In the genomic region with DNA sequence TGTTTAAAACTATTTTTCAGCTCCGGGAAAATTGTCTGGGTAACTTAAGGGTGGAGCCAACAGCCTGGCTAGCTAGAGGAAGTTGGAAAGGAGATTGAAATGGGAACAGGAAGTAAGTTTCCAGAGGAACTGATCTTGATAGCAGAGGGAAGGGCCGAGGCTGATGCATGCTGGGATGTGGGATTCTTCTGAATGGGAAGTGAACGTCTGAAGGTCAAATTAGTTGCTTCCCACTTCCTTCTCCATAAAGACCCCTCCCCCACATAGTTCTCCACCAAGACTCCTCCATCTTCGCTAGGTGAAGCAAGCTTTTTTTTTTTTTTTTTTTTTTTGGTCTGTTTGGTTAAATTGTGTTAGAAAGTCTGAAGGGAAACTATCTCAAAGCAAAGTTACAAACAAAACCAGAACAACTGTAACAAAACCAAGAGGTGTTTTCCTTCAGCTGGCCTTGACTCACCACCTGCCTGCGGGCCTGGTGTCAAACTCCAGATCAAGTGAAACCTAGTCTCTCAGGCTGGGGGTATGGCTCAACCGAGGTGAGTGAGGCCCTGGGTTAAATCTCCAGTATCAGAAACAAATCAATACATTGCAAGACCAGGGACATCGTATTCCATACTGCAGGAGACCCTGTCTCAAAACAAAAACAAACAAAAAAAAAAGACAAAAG, we compare ENCODE assay signal across 8 mouse cellular contexts. TPM values are rescaled to one million over a fixed set of nuclear protein-coding genes. Genes with fewer than 3 reads are reported as not detected.
DNase-seq lines count a peak whose midpoint lies in the region; ATAC-seq and TF ChIP-seq lines count a peak whose summit lies in the region.

No protein-coding gene starts in this region.

- H3K27me3 ChIP-seq in ES-Bruce4 (ENCODE audit: control insufficient read depth, insufficient read depth, low read length, poor library complexity, severe bottlenecking): no peaks in the 10 kb centered on the region
- H3K27me3 ChIP-seq in heart, postnatal 0 days (ENCODE audit: control insufficient read depth, insufficient read depth, low read length): no peaks in the 10 kb centered on the region
- no peaks in the 10 kb centered on the region for H3K27me3 ChIP-seq in lung, embryonic 16.5 days (ENCODE audit: control insufficient read depth, insufficient read depth, low read depth, low read length)
- H3K27me3 ChIP-seq in hindbrain, embryonic 16.5 days (replicated peaks; ENCODE audit: control insufficient read depth, insufficient read depth, low read length): no peaks in the 10 kb centered on the region
- H3K27me3 ChIP-seq in thymus, adult 2 months (ENCODE audit: control insufficient read depth, insufficient read depth, low read length): no peaks in the 10 kb centered on the region
- no peaks in the 10 kb centered on the region for H3K27me3 ChIP-seq in midbrain, embryonic 11.5 days (ENCODE audit: control insufficient read depth, insufficient read depth, low read length)

- H3K36me3 ChIP-seq in ES-Bruce4 (ENCODE audit: control insufficient read depth, insufficient read depth, low read length, poor library complexity, severe bottlenecking): no peaks in the 10 kb centered on the region
- no peaks in the 10 kb centered on the region for H3K36me3 ChIP-seq in heart, postnatal 0 days (replicated peaks; ENCODE audit: control insufficient read depth, insufficient read depth, low read length)
- H3K36me3 ChIP-seq in lung, embryonic 16.5 days (ENCODE audit: control insufficient read depth, insufficient read depth, low read length): no peaks in the 10 kb centered on the region
- H3K36me3 ChIP-seq in hindbrain, embryonic 16.5 days (ENCODE audit: control insufficient read depth, insufficient read depth, low read length): no peaks in the 10 kb centered on the region
- H3K36me3 ChIP-seq in thymus, adult 2 months (ENCODE audit: control insufficient read depth, insufficient read depth, low read length): no peaks in the 10 kb centered on the region
- no peaks in the 10 kb centered on the region for H3K36me3 ChIP-seq in midbrain, embryonic 11.5 days (ENCODE audit: control insufficient read depth, insufficient read depth, low read length)

- peak overlapping the region; percentile 99 for H3K27ac ChIP-seq in ES-Bruce4 (ENCODE audit: insufficient read depth, low read length)
- H3K27ac ChIP-seq in heart, postnatal 0 days (ENCODE audit: low read depth): peak overlapping the region; percentile 75; the same call in 1 of the 2 replicates
- H3K27ac ChIP-seq in lung, embryonic 16.5 days (ENCODE audit: low read length): 0 out of 2 replicates have a peak overlapping the region, but pooled peaks have one; percentile 17
- no peak overlapping the region for H3K27ac ChIP-seq in hindbrain, embryonic 16.5 days (ENCODE audit: low read depth, low read length)
- no peak overlapping the region for H3K27ac ChIP-seq in thymus, adult 2 months (ENCODE audit: control insufficient read depth, insufficient read depth, low read length)
- no peak overlapping the region for H3K27ac ChIP-seq in midbrain, embryonic 11.5 days (ENCODE audit: low read depth, low read length)

- TF ChIP-seq CTCF in ES-Bruce4 (IDR thresholded peaks at IDR 0.05; ENCODE audit: low read depth, low read length): no peak
- TF ChIP-seq CTCF in heart, postnatal 0 days (IDR thresholded peaks at IDR 0.05; ENCODE audit: low read depth): no peak
- no peak for TF ChIP-seq CTCF in thymus, adult 2 months (IDR thresholded peaks at IDR 0.05; ENCODE audit: borderline replicate concordance, control insufficient read depth, extremely low read depth, insufficient read depth, low read length, poor library complexity)

- H3K9ac ChIP-seq in ES-Bruce4 (ENCODE audit: low read depth, poor library complexity, severe bottlenecking): peak overlapping the region; percentile 43; the same call in 1 of the 2 replicates
- H3K9ac ChIP-seq in heart, postnatal 0 days (replicated peaks; ENCODE audit: low read depth, low read length): no peak overlapping the region
- no peak overlapping the region for H3K9ac ChIP-seq in lung, embryonic 16.5 days (ENCODE audit: low read length)
- no peak overlapping the region for H3K9ac ChIP-seq in hindbrain, embryonic 16.5 days (ENCODE audit: low read depth, low read length)
- H3K9ac ChIP-seq in midbrain, embryonic 11.5 days (ENCODE audit: low read length): no peak overlapping the region

- no peaks in the 10 kb centered on the region for H3K9me3 ChIP-seq in ES-Bruce4 (replicated peaks; ENCODE audit: control insufficient read depth, insufficient read depth, low read length, poor library complexity, severe bottlenecking)
- no peaks in the 10 kb centered on the region for H3K9me3 ChIP-seq in heart, postnatal 0 days (replicated peaks; ENCODE audit: control insufficient read depth, low read length)
- no peaks in the 10 kb centered on the region for H3K9me3 ChIP-seq in lung, embryonic 16.5 days (ENCODE audit: control insufficient read depth, low read length)
- no peaks in the 10 kb centered on the region for H3K9me3 ChIP-seq in hindbrain, embryonic 16.5 days (ENCODE audit: control insufficient read depth, low read length)
- no peaks in the 10 kb centered on the region for H3K9me3 ChIP-seq in midbrain, embryonic 11.5 days (ENCODE audit: control insufficient read depth, low read length)

- H3K4me3 ChIP-seq in ES-Bruce4 (ENCODE audit: low read depth, low read length): no peak overlapping the region
- H3K4me3 ChIP-seq in heart, postnatal 0 days (ENCODE audit: low read depth, low read length): no peak overlapping the region
- H3K4me3 ChIP-seq in lung, embryonic 16.5 days (ENCODE audit: low read length): no peak overlapping the region
- no peak overlapping the region for H3K4me3 ChIP-seq in hindbrain, embryonic 16.5 days (ENCODE audit: low read length)
- H3K4me3 ChIP-seq in thymus, adult 2 months (ENCODE audit: control insufficient read depth, insufficient read depth, low read length): no peak overlapping the region
- H3K4me3 ChIP-seq in midbrain, embryonic 11.5 days (ENCODE audit: low read depth, low read length): no peak overlapping the region

- DNase-seq in embryo, embryonic 10 days (ENCODE audit: low spot score): peak; percentile 12
- DNase-seq in embryo, embryonic 11 days: no peak
- peak; percentile 77 for DNase-seq in heart, postnatal 0 days (ENCODE audit: low spot score)
- no peak for DNase-seq in thymus, adult 2 months
- no peak for DNase-seq in midbrain, embryonic 11.5 days (ENCODE audit: low spot score, missing footprints)

- TF ChIP-seq EP300 in ES-Bruce4 (IDR thresholded peaks at IDR 0.05; ENCODE audit: insufficient read depth, low read depth, low read length): peak; percentile 70
- TF ChIP-seq EP300 in heart, postnatal 0 days (IDR thresholded peaks at IDR 0.05; ENCODE audit: low read depth): no peak

- H3K4me2 ChIP-seq in heart, postnatal 0 days (ENCODE audit: low read depth, low read length): no peak overlapping the region
- H3K4me2 ChIP-seq in lung, embryonic 16.5 days (ENCODE audit: low read depth, low read length): no peak overlapping the region
- no peak overlapping the region for H3K4me2 ChIP-seq in hindbrain, embryonic 16.5 days (ENCODE audit: low read length)
- H3K4me2 ChIP-seq in midbrain, embryonic 11.5 days: no peak overlapping the region

- WGBS in heart, postnatal 0 days: 58% methylated on average over 7 of the region's 7 CpGs
- WGBS in lung, embryonic 16.5 days: 47% methylated on average over 7 of the region's 7 CpGs
- WGBS in hindbrain, embryonic 16.5 days: 76% methylated on average over 7 of the region's 7 CpGs
- WGBS in thymus, adult 2 months: 51% methylated on average over 7 of the region's 7 CpGs
- 81% methylated on average over 7 of the region's 7 CpGs for WGBS in midbrain, embryonic 11.5 days

- TF ChIP-seq POLR2A in ES-Bruce4 (IDR thresholded peaks at IDR 0.05; ENCODE audit: insufficient read depth, low read length): no peak
- TF ChIP-seq POLR2A in thymus, adult 2 months (IDR thresholded peaks at IDR 0.05; ENCODE audit: control insufficient read depth, extremely low read depth, insufficient read depth, low read length, poor library complexity): no peak

- H3K4me1 ChIP-seq in ES-Bruce4 (ENCODE audit: control insufficient read depth, insufficient read depth, low read length): no peaks in the 10 kb centered on the region
- no peaks in the 10 kb centered on the region for H3K4me1 ChIP-seq in heart, postnatal 0 days (ENCODE audit: control insufficient read depth, insufficient read depth)
- no peaks in the 10 kb centered on the region; the same call in 1 of the 2 replicates for H3K4me1 ChIP-seq in lung, embryonic 16.5 days (replicated peaks; ENCODE audit: control insufficient read depth, insufficient read depth, low read length)
- H3K4me1 ChIP-seq in hindbrain, embryonic 16.5 days (ENCODE audit: control insufficient read depth, insufficient read depth, low read depth, low read length): no peaks in the 10 kb centered on the region
- peaks cover under 1% of the 10 kb centered on the region; the same call in 1 of the 2 replicates for H3K4me1 ChIP-seq in thymus, adult 2 months (replicated peaks; ENCODE audit: control insufficient read depth, insufficient read depth, low read length)
- no peaks in the 10 kb centered on the region for H3K4me1 ChIP-seq in midbrain, embryonic 11.5 days (ENCODE audit: control insufficient read depth, insufficient read depth, low read length)

- ATAC-seq in heart, postnatal 0 days (ENCODE audit: insufficient read depth, low read depth): peak; percentile 39
- ATAC-seq in lung, embryonic 16.5 days (ENCODE audit: low read depth): peak; percentile 28; the same call in 1 of the 2 replicates
- no peak for ATAC-seq in hindbrain, embryonic 16.5 days
- ATAC-seq in midbrain, embryonic 11.5 days (ENCODE audit: low FRiP score): no peak

RNA-seq across cellular contexts. Expression of gene Zfp710, which starts 10.6 kb away (rescaled TPM):
- polyA plus RNA-seq in ES-Bruce4 (2011; ENCODE audit: insufficient read depth, insufficient read length, low read depth, missing spikeins): 80.1 and 86.7 TPM in 2 replicates
- total RNA-seq in heart, postnatal 0 days (2014; rRNA removed; ENCODE audit: low replicate concordance): 25.5 and 29.7 TPM in 2 replicates
- 7.5 TPM in 2 replicates for polyA plus RNA-seq in heart, postnatal 0 days (2015; fragmentation: Nextera tagmentation; extraction: Ambion mirVana)
- 17.7 and 18.6 TPM in 2 replicates for polyA plus RNA-seq in lung, embryonic 16.5 days (2015; fragmentation: Nextera tagmentation; extraction: Ambion mirVana)
- polyA plus RNA-seq in hindbrain, embryonic 16.5 days (2015; fragmentation: Nextera tagmentation; extraction: Ambion mirVana): 13.6 and 14.9 TPM in 2 replicates
- polyA plus RNA-seq in thymus, adult 2 months (2012; rRNA removed): 62.1 and 63.1 TPM in 2 replicates
- polyA plus RNA-seq in midbrain, embryonic 11.5 days (2014; fragmentation: Nextera tagmentation; extraction: Ambion mirVana): 25.6 and 31.3 TPM in 2 replicates

Comparison
In these comparisons a context has a peak if more than half of its experiments do, and no peak if none do; other contexts are left out.
1. DNase-seq: peak in embryo, embryonic 10 days (single experiment) and heart, postnatal 0 days (single experiment); none in embryo, embryonic 11 days (single experiment), thymus, adult 2 months (single experiment) and midbrain, embryonic 11.5 days (single experiment).
2. H3K27ac ChIP-seq: peak in ES-Bruce4 (single experiment), heart, postnatal 0 days (single experiment) and lung, embryonic 16.5 days (single experiment); none in hindbrain, embryonic 16.5 days (single experiment), thymus, adult 2 months (single experiment) and midbrain, embryonic 11.5 days (single experiment).
3. ATAC-seq: peak in heart, postnatal 0 days (single experiment) and lung, embryonic 16.5 days (single experiment); none in hindbrain, embryonic 16.5 days (single experiment) and midbrain, embryonic 11.5 days (single experiment).